Mouse (Mus musculus): ENCODE measurements at regions not wholly inside any gene's neighbourhood (a gene's known extent, or its start where the extent isn't known, plus 50 kb on each side); places are given as distances from the start of the nearest gene placed in this dataset.

DNA sequence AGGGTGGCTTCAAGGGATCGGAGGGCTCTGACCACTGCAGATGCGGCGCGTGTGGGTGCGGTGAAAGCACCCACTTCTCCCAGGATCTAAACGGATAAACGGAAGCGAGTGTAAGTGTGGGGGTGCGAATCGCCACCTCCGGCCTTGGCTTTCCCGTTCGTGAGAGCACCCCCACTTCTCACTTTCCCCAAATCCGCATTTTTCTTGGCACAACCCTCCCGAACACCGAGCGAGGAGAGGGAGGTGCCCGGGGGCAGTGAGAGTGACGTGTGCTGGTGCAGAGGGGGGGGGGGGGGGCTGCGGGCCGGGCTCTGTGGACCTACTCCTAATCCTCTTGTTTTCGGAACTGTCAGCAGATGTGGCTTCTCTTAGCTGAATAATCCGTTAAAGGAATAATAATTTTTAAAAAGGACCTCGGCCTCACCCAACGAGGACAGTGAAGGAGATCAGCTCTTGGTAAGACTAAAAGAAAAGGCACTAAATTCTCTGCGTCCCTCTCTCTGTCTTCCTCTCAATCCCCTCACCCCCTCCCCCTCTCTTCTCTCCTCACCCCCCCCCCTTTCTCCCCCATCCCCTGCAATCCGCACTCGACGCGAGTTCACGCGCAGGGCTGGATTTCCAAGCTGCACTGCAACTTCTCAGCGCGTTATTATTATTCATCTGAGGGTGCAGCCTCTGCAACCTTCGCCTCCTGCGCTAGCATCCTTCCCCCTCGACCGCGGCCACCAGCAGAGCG is 483.8 kb downstream of the Prss52 start:
- TF ChIP-seq POLR2A (IDR thresholded peaks at IDR 0.05; ENCODE audit: insufficient read depth, low read length) (no peak), CTCF (IDR thresholded peaks at IDR 0.05; ENCODE audit: low read depth, low read length) (no peak), EP300 (IDR thresholded peaks at IDR 0.05; ENCODE audit: insufficient read depth, low read depth, low read length) (no peak)
